Mouse (Mus musculus) kidney, adult 2 months (tissue): ENCODE measurements around the gene Mlip.

Experiments used
- CTCF ChIP-seq: fragments of 200-500 bp; conservative IDR thresholded peaks from 2 replicates; pipeline ENCODE4 v1.5.1; 2011; ENCODE audit warnings: low read depth, mild to moderate bottlenecking, control low read depth, low read length, moderate library complexity, mixed read lengths; ENCODE audit not compliant: insufficient read depth, insufficient read length
- POLR2A ChIP-seq: fragments of 200-500 bp; IDR thresholded peaks from one replicate; pipeline ENCODE4 v1.6.1; 2011; ENCODE audit warnings: low read depth, low read length, control low read depth

DNA sequence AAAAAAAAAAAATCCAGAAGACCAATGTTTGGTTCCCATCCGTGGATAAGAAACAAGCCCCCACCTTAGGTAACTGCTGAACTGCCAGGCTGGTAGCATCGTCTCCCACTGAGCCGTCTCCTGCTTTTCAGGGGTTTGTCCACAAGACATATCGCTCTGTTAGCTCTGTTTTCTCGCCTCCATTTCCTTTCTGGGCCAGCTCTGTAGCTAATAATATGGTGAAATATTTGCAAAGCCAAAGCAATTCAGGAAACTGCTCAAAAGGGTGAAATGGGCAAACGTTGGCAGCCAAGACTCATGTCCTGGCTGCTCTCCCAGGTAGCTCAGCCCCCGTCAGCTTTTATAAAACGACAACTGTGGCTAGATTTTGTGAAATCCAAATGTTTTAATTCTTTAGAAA, 50.4 kb downstream of the Mlip start:
- TF ChIP-seq CTCF (no peak), POLR2A (no peak)
